In genomic region chr5:122212820-122213219, GRCm38 (mm10) we compare ENCODE assay signal across 6 mouse cellular contexts. TPM values are rescaled to one million over a fixed set of nuclear protein-coding genes. Genes with fewer than 3 reads are reported as not detected.
DNase-seq lines count a peak whose midpoint lies in the region; ATAC-seq and TF ChIP-seq lines count a peak whose summit lies in the region.
"Not testable (repeated sequence)": the region's sequence is repeated elsewhere in the genome, so short reads cannot be mapped to it uniquely, and the experiment has no call there.

No protein-coding gene starts in this region.

- not testable (repeated sequence) for H3K4me2 ChIP-seq in CH12.LX (ENCODE audit: insufficient read depth, low read depth, poor library complexity, severe bottlenecking); hindbrain, postnatal 0 days (ENCODE audit: low read depth, low read length); lung, embryonic 14.5 days

- not testable (repeated sequence) for H3K27me3 ChIP-seq in CH12.LX (replicated peaks); MEL (ENCODE audit: control insufficient read depth in 1 of 2, insufficient read depth in 2 of 2, low read length in 2 of 2); hindbrain, postnatal 0 days (ENCODE audit: insufficient read depth, low read length); lung, embryonic 14.5 days (ENCODE audit: insufficient read depth, low read length); splenic B cell, adult 2 months (ENCODE audit: control insufficient read depth, insufficient read depth, low read length, poor library complexity, severe bottlenecking)

- peaks cover 32 to 78% of the 10 kb centered on the region in 2 experiments for H3K4me1 ChIP-seq in CH12.LX (ENCODE audit: control insufficient read depth in 1 of 2, insufficient read depth in 2 of 2)
- not testable (repeated sequence) for H3K4me1 ChIP-seq in MEL (ENCODE audit: control insufficient read depth in 1 of 2, insufficient read depth in 2 of 2, low read length in 2 of 2); hindbrain, postnatal 0 days (ENCODE audit: insufficient read depth, low read length); lung, embryonic 14.5 days (ENCODE audit: insufficient read depth)

- dilution Hi-C loops in CH12.LX (cut with MboI; ENCODE audit: extremely low pct_ligation_motif_present, extremely low pct_unique_long_range_greater_than_20kb, low sequenced_read_pairs): not testable (repeated sequence)

- DNase-seq in CH12.LX (ENCODE audit: extremely low read depth); hindbrain, postnatal 0 days (ENCODE audit: low spot score); layer of hippocampus, adult 2 months (ENCODE audit: low spot score in 2 of 2); lung, embryonic 14.5 days: not testable (repeated sequence)
- DNase-seq in MEL (ENCODE audit: low read depth, low spot score): peak; percentile 28
- peak; percentile 53 for DNase-seq in splenic B cell, adult 2 months (ENCODE audit: low read depth, low spot score)

- peaks cover 42 to 75% of the 10 kb centered on the region in 2 experiments for H3K36me3 ChIP-seq in CH12.LX (replicated peaks in 1 of 2; ENCODE audit: control insufficient read depth in 1 of 2, insufficient read depth in 1 of 2, low read length in 1 of 2)
- not testable (repeated sequence) for H3K36me3 ChIP-seq in MEL (ENCODE audit: control insufficient read depth in 1 of 2, insufficient read depth in 2 of 2, low read length in 2 of 2); hindbrain, postnatal 0 days (ENCODE audit: insufficient read depth, low read length); lung, embryonic 14.5 days (ENCODE audit: insufficient read depth)
- peaks cover 13% of the 10 kb centered on the region for H3K36me3 ChIP-seq in splenic B cell, adult 2 months (ENCODE audit: control insufficient read depth, insufficient read depth, low read length, poor library complexity, severe bottlenecking)

- not testable (repeated sequence) for TF ChIP-seq EP300 in CH12.LX (IDR thresholded peaks at IDR 0.05; ENCODE audit: low read length); MEL (IDR thresholded peaks at IDR 0.05; ENCODE audit: low read depth in 1 of 2, low read length in 2 of 2)

- TF ChIP-seq RAD21 in CH12.LX (IDR thresholded peaks at IDR 0.05; ENCODE audit: low read depth, low read length); MEL (IDR thresholded peaks at IDR 0.05; ENCODE audit: low read depth, low read length): not testable (repeated sequence)

- peaks cover 13% of the 10 kb centered on the region for H3K79me2 ChIP-seq in CH12.LX (replicated peaks; ENCODE audit: control insufficient read depth, extremely low read depth, insufficient read depth, poor library complexity, severe bottlenecking)
- H3K79me2 ChIP-seq in MEL (ENCODE audit: control insufficient read depth, insufficient read depth, low read length, poor library complexity): not testable (repeated sequence)

- in situ Hi-C loops in CH12.LX (cut with MboI; ENCODE audit: low pct_ligation_motif_present, low pct_unique_long_range_greater_than_20kb, low sequenced_read_pairs): not testable (repeated sequence)

- not testable (repeated sequence) for H3K4me3 ChIP-seq in CH12.LX (replicated peaks in 1 of 3; ENCODE audit: low read depth in 2 of 3, low read length in 2 of 3, poor library complexity in 1 of 3); MEL (ENCODE audit: control insufficient read depth in 1 of 2, insufficient read depth in 1 of 2, low read depth in 2 of 2, low read length in 2 of 2); hindbrain, postnatal 0 days (ENCODE audit: low read length); layer of hippocampus, adult 2 months; lung, embryonic 14.5 days (ENCODE audit: low read depth, low read length)

- not testable (repeated sequence) for H3K27ac ChIP-seq in CH12.LX (ENCODE audit: insufficient read depth, low read depth); MEL (ENCODE audit: control insufficient read depth, low read depth, low read length); hindbrain, postnatal 0 days; layer of hippocampus, adult 2 months; lung, embryonic 14.5 days (ENCODE audit: low read depth)

- not testable (repeated sequence) for ATAC-seq in hindbrain, postnatal 0 days; lung, embryonic 14.5 days (ENCODE audit: insufficient read depth)

- 94% methylated on average over 1 of the region's 1 CpGs for WGBS in hindbrain, postnatal 0 days
- WGBS in lung, embryonic 14.5 days: 97% methylated on average over 1 of the region's 1 CpGs

- H3K9ac ChIP-seq in CH12.LX (ENCODE audit: insufficient read depth, low read depth); MEL (ENCODE audit: control insufficient read depth, low read depth, low read length, poor library complexity, severe bottlenecking); hindbrain, postnatal 0 days (replicated peaks; ENCODE audit: low read length); lung, embryonic 14.5 days: not testable (repeated sequence)

- TF ChIP-seq POLR2A in CH12.LX (IDR thresholded peaks at IDR 0.05; ENCODE audit: low read depth, low read length); MEL (IDR thresholded peaks at IDR 0.05; ENCODE audit: control insufficient read depth in 1 of 2, insufficient read depth in 1 of 2, low read depth in 1 of 2, low read length in 2 of 2, poor library complexity in 1 of 2): not testable (repeated sequence)

- TF ChIP-seq CTCF in CH12.LX (conservative IDR thresholded peaks at IDR 0.05 in 1 of 2, IDR thresholded peaks at IDR 0.05 in 1 of 2; ENCODE audit: low read depth in 2 of 2, low read length in 2 of 2): peak in 1 of 2 experiments; percentile 70; a peak in 2 of 4 replicates
- TF ChIP-seq CTCF in MEL (IDR thresholded peaks at IDR 0.05 in 2 of 3, conservative IDR thresholded peaks at IDR 0.05 in 1 of 3; ENCODE audit: control insufficient read depth in 1 of 3, insufficient read depth in 1 of 3, low read depth in 2 of 3, low read length in 3 of 3, poor library complexity in 1 of 3, severe bottlenecking in 1 of 3): peak; percentile 12 to 59 (median 38); a peak in 5 of 6 replicates
- peak; percentile 12; the same call in 1 of the 2 replicates for TF ChIP-seq CTCF in hindbrain, postnatal 0 days (IDR thresholded peaks at IDR 0.05; ENCODE audit: low read depth)
- TF ChIP-seq CTCF in layer of hippocampus, adult 2 months (conservative IDR thresholded peaks at IDR 0.05): peak; percentile 36; the same call in 1 of the 2 replicates
- peak; percentile 12; the same call in 1 of the 2 replicates for TF ChIP-seq CTCF in lung, embryonic 14.5 days (IDR thresholded peaks at IDR 0.05; ENCODE audit: low read depth)

- not testable (repeated sequence) for H3K9me3 ChIP-seq in CH12.LX (replicated peaks; ENCODE audit: low read length); MEL (replicated peaks; ENCODE audit: insufficient read depth, low read length); hindbrain, postnatal 0 days (ENCODE audit: low read length); lung, embryonic 14.5 days (ENCODE audit: low read depth, low read length)

TF ChIP-seq in CH12.LX, 34 proteins besides CTCF, POLR2A, EP300 and RAD21:
- TF ChIP-seq SMC3 (IDR thresholded peaks at IDR 0.05; ENCODE audit: low read depth, low read length): peak; percentile 28

TF ChIP-seq in MEL, 35 proteins besides CTCF, POLR2A, EP300 and RAD21 (continues in another document):
- peak; percentile 38 for TF ChIP-seq SMC3 (IDR thresholded peaks at IDR 0.05; ENCODE audit: low read depth, low read length)

RNA-seq across cellular contexts. Expression of gene Hvcn1, which starts 6.2 kb away (rescaled TPM):
- total RNA-seq in CH12.LX (2012; rRNA removed) (156 and 167 TPM in 2 replicates), CH12.LX (2014; rRNA removed) (132 and 143 TPM in 2 replicates), MEL (2012; rRNA removed) (8.4 and 9.1 TPM in 2 replicates)
- polyA plus RNA-seq in CH12.LX (2012; ENCODE audit: insufficient read length, low read depth) (145 and 159 TPM in 2 replicates), MEL (2012; ENCODE audit: insufficient read depth in 1 of 2, insufficient read length in 2 of 2, low read depth in 1 of 2, low replicate concordance in 2 of 2, missing spikeins in 1 of 2) (10 to 100 TPM in 1 of 2 experiments, not detected in 1; 13.5 TPM)
- 1.7 and 2.2 TPM in 2 replicates for total RNA-seq in hindbrain, postnatal 0 days (2014; rRNA removed)
- 0.94 and 1.1 TPM in 2 replicates for polyA plus RNA-seq in hindbrain, postnatal 0 days (2015; fragmentation: Nextera tagmentation; extraction: Ambion mirVana)
- total RNA-seq in layer of hippocampus, adult 2 months (2021): 1 to 10 TPM; 2.6 to 3.0 TPM
- 6.1 and 8.2 TPM in 2 replicates for polyA plus RNA-seq in lung, embryonic 14.5 days (2014; fragmentation: Nextera tagmentation; extraction: Ambion mirVana)

RNA-seq across cellular contexts. Expression of gene Tctn1, which starts 51.4 kb away (rescaled TPM):
- total RNA-seq in CH12.LX (2012; rRNA removed) (7.6 and 8.8 TPM in 2 replicates), CH12.LX (2014; rRNA removed) (2.6 and 2.9 TPM in 2 replicates), MEL (2012; rRNA removed) (2.5 and 3.8 TPM in 2 replicates)
- polyA plus RNA-seq in CH12.LX (2012; ENCODE audit: insufficient read length, low read depth) (3.7 and 4.4 TPM in 2 replicates), MEL (2012; ENCODE audit: insufficient read depth in 1 of 2, insufficient read length in 2 of 2, low read depth in 1 of 2, low replicate concordance in 2 of 2, missing spikeins in 1 of 2) (1 to 10 TPM in 1 of 2 experiments, not detected in 1; 6.0 TPM)
- total RNA-seq in hindbrain, postnatal 0 days (2014; rRNA removed): 30.3 and 30.6 TPM in 2 replicates
- polyA plus RNA-seq in hindbrain, postnatal 0 days (2015; fragmentation: Nextera tagmentation; extraction: Ambion mirVana): 6.5 TPM in 2 replicates
- 10 to 100 TPM; 15.2 TPM for total RNA-seq in layer of hippocampus, adult 2 months (2021)
- polyA plus RNA-seq in lung, embryonic 14.5 days (2014; fragmentation: Nextera tagmentation; extraction: Ambion mirVana): 5.7 and 6.9 TPM in 2 replicates

RNA-seq across cellular contexts. Expression of gene Ppp1cc, which starts 54.7 kb away (rescaled TPM):
- total RNA-seq in CH12.LX (2012; rRNA removed): 191 and 234 TPM in 2 replicates
- 401 and 406 TPM in 2 replicates for total RNA-seq in CH12.LX (2014; rRNA removed)
- polyA plus RNA-seq in CH12.LX (2012; ENCODE audit: insufficient read length, low read depth): 358 and 375 TPM in 2 replicates
- 305 and 329 TPM in 2 replicates for total RNA-seq in MEL (2012; rRNA removed)
- 100 to 1,000 TPM in 1 of 2 experiments, not detected in 1; 420 TPM for polyA plus RNA-seq in MEL (2012; ENCODE audit: insufficient read depth in 1 of 2, insufficient read length in 2 of 2, low read depth in 1 of 2, low replicate concordance in 2 of 2, missing spikeins in 1 of 2)
- 205 and 207 TPM in 2 replicates for total RNA-seq in hindbrain, postnatal 0 days (2014; rRNA removed)
- polyA plus RNA-seq in hindbrain, postnatal 0 days (2015; fragmentation: Nextera tagmentation; extraction: Ambion mirVana): 177 and 184 TPM in 2 replicates
- total RNA-seq in layer of hippocampus, adult 2 months (2021): 100 to 1,000 TPM; 223 to 228 TPM
- 276 and 293 TPM in 2 replicates for polyA plus RNA-seq in lung, embryonic 14.5 days (2014; fragmentation: Nextera tagmentation; extraction: Ambion mirVana)

Comparison
In these comparisons a context has a peak if more than half of its experiments do, and no peak if none do; other contexts are left out.
1. RNA of gene Hvcn1, which starts 6.2 kb away (total RNA-seq): 132 to 167 TPM in CH12.LX; 8.4 to 9.1 TPM in MEL, 2.6 to 3.0 TPM in layer of hippocampus, adult 2 months and 1.7 to 2.2 TPM in hindbrain, postnatal 0 days; every median in the first group is over 10 times any median in the second.